Mouse (Mus musculus) liver, embryonic 16.5 days (tissue): ENCODE measurements around the gene Apoc4. TPM values are rescaled to one million over a fixed set of nuclear protein-coding genes. Genes with fewer than 3 reads are reported as not detected.

Experiments used
- ATAC-seq: fragments of 200-750 bp; cut with Nextera tagmentation; 2 replicates; pipeline ENCODE4 v1.8.0; 2017; ENCODE audit warnings: low read depth, mild to moderate bottlenecking, moderate number of reproducible peaks, moderate library complexity
- H3K27ac ChIP-seq: fragments of 300-500 bp; sonication (generic); 2 replicates; pipeline ENCODE4 v1.5.1; 2014; ENCODE audit warnings: mild to moderate bottlenecking, low read length
- H3K27me3 ChIP-seq: fragments of 300-500 bp; sonication (generic); 2 replicates; pipeline ENCODE4 v1.6.1; 2014; ENCODE audit warnings: low read depth, low read length, mixed read lengths; ENCODE audit not compliant: control insufficient read depth, insufficient read depth
- H3K36me3 ChIP-seq: fragments of 300-500 bp; sonication (generic); 2 replicates; pipeline ENCODE4 v1.6.1; 2014; ENCODE audit warnings: mild to moderate bottlenecking; ENCODE audit not compliant: control insufficient read depth, insufficient read depth
- H3K4me1 ChIP-seq: fragments of 300-500 bp; sonication (generic); 2 replicates; pipeline ENCODE4 v1.6.1; 2014; ENCODE audit warnings: low read depth, low read length, mixed read lengths; ENCODE audit not compliant: control insufficient read depth
- H3K4me2 ChIP-seq: fragments of 300-500 bp; sonication (generic); 2 replicates; pipeline ENCODE4 v1.6.1; 2014; ENCODE audit warnings: low read depth, low read length, mixed read lengths
- H3K4me3 ChIP-seq: fragments of 300-500 bp; sonication (generic); 2 replicates; pipeline ENCODE4 v1.5.1; 2014; ENCODE audit warnings: low read depth, mild to moderate bottlenecking, low read length
- H3K9ac ChIP-seq: fragments of 300-500 bp; sonication (generic); 2 replicates; pipeline ENCODE4 v1.6.1; 2014; ENCODE audit warnings: low read depth, low read length
- H3K9me3 ChIP-seq: fragments of 300-500 bp; sonication (generic); replicated peaks from 2 replicates; pipeline ENCODE4 v1.6.1; 2016; ENCODE audit warnings: low read length; ENCODE audit not compliant: control insufficient read depth
- WGBS: fragments of 180-500 bp; shearing (Covaris S2); extraction: QIAGEN DNeasy Blood & Tissue Kit; methylation state at CpG from one replicate; pipeline ENCODE4 v1.1.7; 2014; ENCODE audit not compliant: insufficient replicate concordance; 5-methylcytosine and 5-hydroxymethylcytosine counted together
- polyA plus RNA-seq: library from polyadenylated mRNA; unstranded; fragments of >200 nt; fragmentation: Nextera tagmentation; extraction: Ambion mirVana; gene quantifications from 2 replicates; pipeline ENCODE4 v1.2.1, GENCODE M21; 2015

The Apoc4 gene
- polyA plus RNA-seq, 1 experiment from 2014 or later, result 488 TPM

DNA sequence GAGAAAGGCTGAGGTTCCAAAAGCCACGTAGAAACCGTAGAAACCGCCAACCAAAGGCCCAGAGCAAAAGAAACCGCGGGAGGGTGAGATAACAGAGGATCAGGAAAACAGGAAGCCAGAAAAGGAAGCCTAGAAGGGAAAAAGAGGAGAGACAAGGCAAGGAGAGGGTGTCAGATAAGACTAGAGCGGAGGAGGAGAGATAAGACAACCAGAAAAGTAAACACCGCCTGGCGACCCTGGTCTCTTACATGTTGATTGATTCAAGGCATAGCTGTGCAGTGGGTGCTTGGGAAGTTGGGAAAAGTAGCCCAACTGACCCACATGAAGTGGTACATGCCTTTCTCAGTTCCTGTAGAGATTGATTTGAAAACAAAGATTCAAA lies 13.9 kb upstream of the Apoc4 start:
- H3K9ac ChIP-seq, result no peak overlapping the region; the same call in 1 of the 2 replicates
- H3K27ac ChIP-seq, result peak overlapping the region; percentile 75
- no peak overlapping the region for H3K4me3 ChIP-seq
- ATAC-seq, result no peak
- H3K27me3 ChIP-seq, result no peaks in the 10 kb centered on the region
- no peaks in the 10 kb centered on the region for H3K9me3 ChIP-seq
- peaks cover 8% of the 10 kb centered on the region; the same call in 1 of the 2 replicates for H3K36me3 ChIP-seq
- H3K4me2 ChIP-seq, result no peak overlapping the region
- peaks cover 43% of the 10 kb centered on the region for H3K4me1 ChIP-seq
- 2% methylated on average over 8 of the region's 8 CpGs for WGBS

- H3K27me3 ChIP-seq, result no peaks in the 10 kb centered on the region
- H3K4me1 ChIP-seq, result peaks cover 37% of the 10 kb centered on the region
- H3K4me2 ChIP-seq, result no peak overlapping the region
- no peak overlapping the region; the same call in 1 of the 2 replicates for H3K9ac ChIP-seq
- peak overlapping the region; percentile 75 for H3K27ac ChIP-seq
- no peak overlapping the region for H3K4me3 ChIP-seq
- whole genome bisulfite sequencing, result 44% methylated on average over 10 of the region's 10 CpGs
- H3K9me3 ChIP-seq, result no peaks in the 10 kb centered on the region
- no peak for ATAC-seq
- H3K36me3 ChIP-seq, result peaks cover 8% of the 10 kb centered on the region; the same call in 1 of the 2 replicates
Observed at GRCm38 (mm10) chr7:19694336-19695212, 13.3 kb upstream of the Apoc4 start.

DNA sequence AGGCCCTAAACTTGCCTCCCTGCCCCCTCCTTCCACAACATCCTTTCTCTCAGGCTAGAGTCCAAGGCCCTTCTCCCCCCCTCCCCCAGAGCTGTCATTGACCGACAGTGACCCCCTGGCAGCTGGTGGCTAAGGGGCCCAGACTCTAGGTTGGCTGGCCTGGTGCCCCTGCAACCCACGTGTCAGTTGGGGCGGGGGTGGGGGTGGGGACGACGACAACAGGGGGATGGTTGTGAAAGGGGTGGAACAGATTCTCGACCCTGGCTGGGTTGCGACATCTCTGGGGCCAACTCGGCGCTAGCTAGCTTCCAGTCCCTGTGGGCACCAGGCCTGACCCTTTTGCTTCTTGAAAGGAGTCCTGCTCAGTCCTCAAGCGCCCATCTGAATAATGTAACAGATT lies 12.1 kb upstream of the Apoc4 start:
- Histone ChIP-seq H3K27me3 (no peaks in the 10 kb centered on the region), H3K4me2 (no peak overlapping the region), H3K27ac (peak overlapping the region; percentile 75), H3K4me3 (no peak overlapping the region), H3K9ac (no peak overlapping the region), H3K36me3 (peaks cover 8% of the 10 kb centered on the region; the same call in 1 of the 2 replicates), H3K9me3 (no peaks in the 10 kb centered on the region), H3K4me1 (peaks cover 31% of the 10 kb centered on the region)
- 14% methylated on average over 10 of the region's 10 CpGs for whole genome bisulfite sequencing
- peak; percentile 59 for ATAC-seq

GRCm38 (mm10) chr7:19691873-19692865 lies 10.9 kb upstream of the Apoc4 start, which contains the start of gene Apoc1:
TSS of gene Apoc1 (minus strand) at chr7:19692660.
- Histone ChIP-seq H3K27me3 (no peaks in the 10 kb centered on the region), H3K9ac (0 out of 2 replicates have a peak within 1 kb of the TSS, but pooled peaks have one; percentile 22), H3K4me3 (peak within 1 kb of the TSS; percentile 35), H3K36me3 (peaks cover 8% of the 10 kb centered on the region; the same call in 1 of the 2 replicates), H3K27ac (peak within 1 kb of the TSS; percentile 78), H3K4me1 (peaks cover 31% of the 10 kb centered on the region), H3K4me2 (peak within 1 kb of the TSS; percentile 36), H3K9me3 (no peaks in the 10 kb centered on the region)
- WGBS, result 52% methylated on average over 28 of the region's 28 CpGs
- peak; percentile 35 for ATAC-seq

GRCm38 (mm10) chr7:19691434-19691833 lies 10.2 kb upstream of the Apoc4 start:
- peaks cover 4% of the 10 kb centered on the region; the same call in 1 of the 2 replicates for H3K36me3 ChIP-seq
- H3K9ac ChIP-seq, result 0 out of 2 replicates have a peak overlapping the region, but pooled peaks have one; percentile 22
- H3K4me3 ChIP-seq, result peak overlapping the region; percentile 35
- no peaks in the 10 kb centered on the region for H3K27me3 ChIP-seq
- peak overlapping the region; percentile 59 for H3K27ac ChIP-seq
- H3K4me1 ChIP-seq, result peaks cover 28% of the 10 kb centered on the region
- 64% methylated on average over 6 of the region's 6 CpGs for WGBS
- H3K9me3 ChIP-seq, result no peaks in the 10 kb centered on the region
- H3K4me2 ChIP-seq, result peak overlapping the region; percentile 36
- no peak for ATAC-seq

DNA sequence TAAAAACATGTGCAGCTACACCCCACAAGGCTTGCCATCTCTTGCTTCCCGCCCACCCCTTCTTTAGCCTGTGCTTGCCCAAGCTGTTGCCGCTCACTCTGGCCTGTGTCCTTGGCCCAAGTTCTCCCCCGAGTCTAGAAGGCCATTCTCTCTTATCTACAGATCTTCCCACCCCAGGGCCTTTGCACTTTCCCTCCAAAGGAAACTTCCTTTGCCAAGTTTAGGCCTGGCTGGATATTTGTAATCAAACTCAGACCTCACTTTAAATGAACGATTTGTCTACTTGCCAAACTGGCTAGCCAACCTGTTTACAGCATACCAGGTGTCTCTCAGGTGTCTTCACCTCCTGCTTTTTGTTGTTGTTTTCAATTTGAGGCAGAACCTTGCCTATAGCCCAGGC lies 9.6 kb upstream of the Apoc4 start:
- Histone ChIP-seq H3K4me2 (peak overlapping the region; percentile 36), H3K36me3 (no peaks in the 10 kb centered on the region), H3K27ac (0 out of 2 replicates have a peak overlapping the region, but pooled peaks have one; percentile 15), H3K4me1 (peaks cover 23% of the 10 kb centered on the region), H3K27me3 (no peaks in the 10 kb centered on the region), H3K9ac (no peak overlapping the region), H3K9me3 (no peaks in the 10 kb centered on the region), H3K4me3 (no peak overlapping the region; the same call in 1 of the 2 replicates)
- ATAC-seq, result no peak
- 59% methylated on average over 4 of the region's 4 CpGs for WGBS

- Histone ChIP-seq H3K4me2 (no peak overlapping the region), H3K4me1 (peaks cover 14% of the 10 kb centered on the region), H3K27ac (no peak overlapping the region)
Observed at GRCm38 (mm10) chr7:19688611-19689010, 7.3 kb upstream of the Apoc4 start.

DNA sequence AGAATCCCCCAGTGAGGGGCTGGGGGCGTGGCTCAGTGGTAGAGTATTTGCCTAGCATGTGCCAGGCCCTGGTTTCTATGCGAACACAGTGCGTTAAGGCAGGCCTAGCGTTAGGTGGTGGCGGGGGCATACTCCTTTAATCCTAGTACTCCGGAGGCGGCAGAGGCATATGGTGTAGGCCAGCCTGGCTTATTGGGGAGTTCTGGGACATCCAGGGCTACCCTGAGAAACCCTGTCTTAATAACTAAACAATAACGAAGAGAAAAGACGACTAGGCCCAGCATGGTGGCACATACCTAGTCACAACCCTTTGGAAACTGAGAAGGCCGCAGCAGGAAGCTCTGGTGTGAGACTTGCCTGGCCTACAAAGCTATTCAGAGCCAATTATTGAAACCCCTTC lies 6.8 kb upstream of the Apoc4 start:
- Histone ChIP-seq H3K4me2 (no peak overlapping the region), H3K9me3 (no peaks in the 10 kb centered on the region), H3K4me3 (no peak overlapping the region), H3K9ac (no peak overlapping the region), H3K27ac (no peak overlapping the region), H3K4me1 (peaks cover 14% of the 10 kb centered on the region), H3K27me3 (no peaks in the 10 kb centered on the region), H3K36me3 (no peaks in the 10 kb centered on the region)
- 86% methylated on average over 10 of the region's 10 CpGs for WGBS
- ATAC-seq, result no peak

More at GRCm38 (mm10) chr7:19688611-19689010, 7.3 kb upstream of the Apoc4 start:
- Histone ChIP-seq H3K9ac (no peak overlapping the region), H3K9me3 (no peaks in the 10 kb centered on the region), H3K36me3 (no peaks in the 10 kb centered on the region), H3K27me3 (no peaks in the 10 kb centered on the region), H3K4me3 (no peak overlapping the region)
- 76% methylated on average over 2 of the region's 2 CpGs for WGBS
- ATAC-seq, result no peak
